Mouse (Mus musculus) cerebellum, adult 11 months (tissue): ENCODE results near the gene Zfp764.
"Not testable (repeated sequence)": the region's sequence is repeated elsewhere in the genome, so short reads cannot be mapped to it uniquely, and the experiment has no call there.

ENCODE experiments used
- DNase-seq: peaks from one replicate; pipeline ENCODE4 v3.0.0; 2022

The Zfp764 gene

DNA sequence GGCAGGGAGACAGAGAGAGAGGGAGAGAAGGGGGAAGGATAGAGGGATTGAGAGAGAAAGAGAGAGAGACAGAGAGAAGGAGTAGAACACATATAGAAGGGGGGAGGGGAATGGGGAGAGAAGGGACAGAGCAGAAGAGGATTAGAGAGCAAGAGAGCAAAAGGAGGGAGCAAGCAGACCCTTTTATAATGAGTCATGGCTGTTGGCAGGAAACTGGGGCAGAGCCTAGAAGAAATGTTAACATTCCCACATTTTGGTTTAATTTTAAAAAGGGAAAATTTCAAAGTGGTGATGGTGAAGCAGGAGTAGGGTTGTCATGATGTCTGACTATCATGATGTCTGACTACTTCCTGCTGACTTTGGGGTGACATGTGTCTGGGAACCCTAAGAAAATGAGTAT is 18.4 kb downstream of the Zfp764 start:
- DNase-seq, result not testable (repeated sequence)

DNA sequence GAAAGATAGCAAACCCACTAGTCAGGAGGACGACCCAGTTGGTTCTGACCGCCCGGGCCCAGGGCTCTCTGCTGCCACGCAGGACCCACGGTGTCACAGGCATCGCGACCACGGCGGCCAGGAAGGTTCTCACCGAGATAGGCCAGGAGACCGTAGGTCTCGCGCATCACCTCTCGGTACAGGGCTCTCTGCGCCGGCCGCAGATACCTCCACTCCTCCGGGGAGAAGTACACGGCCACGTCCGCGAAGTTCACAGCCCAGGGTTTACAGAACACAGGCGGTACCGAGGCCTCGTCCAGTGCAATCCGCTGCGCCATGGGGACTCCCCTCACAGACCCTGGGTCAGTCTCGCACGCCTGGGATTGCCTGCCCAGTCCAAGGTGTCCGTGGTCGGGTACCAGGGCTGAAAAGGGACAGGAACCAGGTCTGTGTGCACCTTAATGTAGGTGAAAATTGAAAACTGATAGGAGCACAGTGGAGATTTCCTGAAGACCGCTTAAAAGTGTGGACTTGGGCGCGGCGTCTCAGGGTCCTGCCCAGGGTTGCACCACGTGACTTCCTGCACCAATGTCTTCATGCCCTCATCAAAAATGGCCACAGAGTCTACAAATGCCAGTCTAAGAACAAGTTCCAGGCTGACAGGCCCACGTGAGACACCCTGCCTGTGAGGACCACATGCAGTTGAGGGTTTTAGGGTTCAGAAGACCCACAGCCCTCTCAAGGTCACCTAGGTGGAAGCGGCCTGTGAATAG is 19.8 kb downstream of the Zfp764 start, which contains the start of gene 9130019O22Rik:
Gene 9130019O22Rik (minus strand): TSS at position 526 of the 752 bp plus-strand sequence.
- DNase-seq, result peak; percentile 91

DNA sequence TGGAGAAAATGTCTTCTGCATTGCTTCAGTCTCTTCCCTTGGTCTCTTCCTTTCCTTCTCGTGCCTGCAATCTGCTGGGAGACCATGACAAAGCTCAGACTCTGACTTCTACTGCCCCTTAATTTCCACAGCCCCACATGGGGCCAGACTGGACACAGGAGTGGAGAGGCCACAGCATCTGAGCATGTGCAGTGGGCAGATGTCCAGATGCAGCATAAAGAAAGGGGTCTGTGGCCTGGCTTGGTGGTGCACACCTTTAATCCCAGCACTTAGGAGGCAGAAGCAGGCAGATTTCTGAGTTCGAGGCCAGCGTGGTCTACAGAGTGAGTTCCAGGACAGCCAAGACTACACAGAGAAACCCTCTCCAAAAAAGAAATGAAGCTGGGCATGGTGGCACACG is 21.1 kb downstream of the Zfp764 start:
- not testable (repeated sequence) for DNase-seq

DNA sequence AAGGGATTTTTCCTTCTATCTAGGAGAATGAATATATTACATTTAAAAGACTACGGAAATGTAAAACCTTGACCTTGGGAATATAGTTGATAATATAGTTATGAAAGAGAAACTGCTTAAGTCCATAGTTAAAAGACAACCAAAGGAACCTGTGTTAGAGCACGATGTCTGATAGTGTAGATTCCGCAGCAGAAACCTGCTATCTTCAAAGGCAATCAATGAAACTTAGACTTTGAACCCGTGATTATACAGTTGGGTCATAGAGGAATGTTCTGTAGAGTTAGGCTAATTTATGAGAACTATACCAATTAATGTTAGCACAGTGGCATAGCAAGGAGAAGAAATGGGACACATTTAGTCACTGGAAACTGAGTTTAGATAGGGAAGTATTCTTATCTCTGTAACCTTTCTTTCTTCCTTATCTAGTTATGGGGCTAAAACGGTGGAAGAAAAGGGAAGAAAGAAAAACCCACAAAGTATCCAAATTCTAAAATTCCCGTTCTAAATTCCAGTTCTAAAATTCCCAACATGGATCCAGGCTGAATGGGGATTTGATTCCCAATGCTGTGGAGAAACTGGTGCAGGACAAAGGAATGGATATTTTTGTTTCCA is 28.2 kb downstream of the Zfp764 start:
- no peak for DNase-seq

DNA sequence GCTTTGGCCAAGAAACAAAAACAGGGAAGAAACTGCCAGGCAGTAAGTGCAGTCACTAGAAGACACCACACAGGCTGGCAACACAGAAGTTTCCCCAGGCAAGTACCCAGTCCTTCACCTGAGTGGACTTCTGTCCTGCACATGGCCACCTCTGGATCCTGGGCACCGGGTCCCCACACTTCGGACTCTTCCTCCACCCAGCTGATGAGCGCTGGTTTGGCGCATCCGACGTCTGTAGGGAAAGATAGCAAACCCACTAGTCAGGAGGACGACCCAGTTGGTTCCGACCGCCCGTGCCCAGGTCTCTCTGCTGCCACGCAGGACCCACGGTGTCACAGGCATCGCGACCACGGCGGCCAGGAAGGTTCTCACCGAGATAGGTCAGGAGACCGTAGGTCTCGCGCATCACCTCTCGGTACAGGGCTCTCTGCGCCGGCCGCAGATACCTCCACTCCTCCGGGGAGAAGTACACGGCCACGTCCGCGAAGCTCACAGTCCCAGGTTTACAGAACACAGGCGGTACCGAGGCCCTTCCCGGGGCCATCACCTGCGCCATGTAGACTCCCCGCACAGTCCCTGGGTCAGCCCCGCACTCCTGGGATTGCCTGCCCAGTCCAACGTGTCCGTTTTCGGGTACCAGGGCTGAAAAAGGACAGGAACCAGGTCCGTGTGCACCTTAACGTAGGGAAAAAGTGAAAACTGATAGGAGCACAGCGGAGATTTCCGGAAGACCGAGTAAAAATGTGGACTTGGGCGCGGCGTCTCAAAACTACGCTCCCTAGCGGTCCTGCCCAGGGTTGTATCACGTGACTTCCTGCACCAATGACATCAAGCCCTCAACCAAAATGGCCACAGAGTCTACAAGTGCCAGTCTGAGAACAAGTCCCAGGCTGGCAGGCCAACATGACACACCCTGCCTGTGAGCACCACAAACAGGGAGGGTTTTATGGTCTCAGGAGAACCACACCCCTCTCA is 31.1 kb downstream of the Zfp764 start, which contains the start of gene Zfp747:
Gene Zfp747 (minus strand): TSS at position 780 of the 975 bp plus-strand sequence.
- peak; percentile 93 for DNase-seq

DNA sequence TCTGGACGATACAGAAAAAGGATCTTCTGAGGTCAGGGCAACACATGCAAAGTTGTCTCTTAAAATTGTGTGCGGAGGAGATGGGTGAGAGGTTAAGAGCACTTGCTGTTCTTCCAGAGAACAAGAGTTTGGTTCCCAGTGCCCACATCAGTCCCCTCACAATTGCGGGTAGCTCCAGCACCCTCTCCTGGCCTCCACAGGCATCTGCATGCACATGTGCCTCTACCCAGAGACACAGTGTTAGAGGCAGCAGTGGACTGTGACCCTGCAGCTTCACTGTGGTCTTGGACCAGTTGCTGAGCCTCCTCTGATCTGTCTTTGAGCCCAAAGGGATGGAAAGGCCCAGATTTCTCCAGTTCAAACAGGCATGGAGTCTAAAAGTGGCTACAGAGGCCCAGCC is 34.8 kb downstream of the Zfp764 start:
- not testable (repeated sequence) for DNase-seq

DNA sequence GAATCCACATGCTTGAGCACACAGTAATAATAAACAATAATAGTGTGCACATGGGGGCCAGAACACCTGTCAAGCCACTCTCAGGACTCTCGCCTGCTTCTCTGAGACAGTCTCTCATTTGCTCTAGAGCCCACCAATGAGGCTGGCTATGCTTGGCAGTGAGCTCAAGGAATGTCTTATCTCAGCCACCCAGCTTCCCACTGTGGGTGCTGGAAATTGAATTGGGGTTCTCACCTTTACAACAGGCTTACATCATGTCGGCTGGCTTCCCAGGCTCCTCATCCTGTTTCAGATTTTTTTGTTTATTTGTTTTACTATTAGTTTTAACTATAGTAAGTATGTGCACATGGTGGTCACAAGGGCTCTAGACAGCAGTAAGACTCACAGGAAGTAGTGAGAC is 35.4 kb downstream of the Zfp764 start:
- no peak for DNase-seq

DNA sequence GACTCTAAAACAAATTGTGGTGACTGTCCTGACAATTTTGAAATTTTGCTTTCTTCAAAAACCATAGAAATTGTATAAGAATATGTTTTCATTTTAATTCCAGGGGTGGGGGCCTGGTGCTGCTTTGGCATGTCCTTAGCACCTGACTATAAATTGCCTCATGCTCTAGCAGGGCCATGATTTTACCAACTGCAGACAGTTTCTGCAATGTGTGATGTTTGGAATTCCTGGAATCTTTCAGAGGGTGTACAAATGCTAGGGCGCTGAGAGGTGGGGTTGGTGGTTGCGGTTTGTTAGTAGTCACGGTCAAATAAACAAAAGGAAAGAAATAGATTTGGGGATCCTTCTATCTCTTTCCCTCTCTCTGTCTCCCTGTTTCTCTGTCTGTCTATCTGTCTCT is 40.4 kb downstream of the Zfp764 start:
- DNase-seq, result no peak

DNA sequence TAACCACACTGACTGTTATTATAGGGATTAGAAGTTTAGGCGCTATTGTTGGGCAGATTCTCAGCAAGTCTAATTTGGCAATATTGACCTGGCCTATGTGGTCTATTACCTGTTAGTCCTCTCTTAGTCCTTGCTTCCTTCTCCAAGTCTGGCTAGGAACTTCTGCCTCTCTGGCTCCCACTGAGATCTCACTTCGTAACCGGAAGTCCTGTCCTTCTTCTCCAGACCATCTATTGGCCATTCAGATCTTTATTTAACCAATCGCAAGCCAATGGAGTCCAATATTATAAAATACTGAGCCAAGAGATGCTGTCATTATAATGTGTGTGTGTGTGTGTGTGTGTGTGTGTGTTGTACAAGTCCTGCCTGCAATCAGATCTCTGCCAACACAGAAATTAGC is 42.5 kb downstream of the Zfp764 start:
- DNase-seq, result peak; percentile 42

DNA sequence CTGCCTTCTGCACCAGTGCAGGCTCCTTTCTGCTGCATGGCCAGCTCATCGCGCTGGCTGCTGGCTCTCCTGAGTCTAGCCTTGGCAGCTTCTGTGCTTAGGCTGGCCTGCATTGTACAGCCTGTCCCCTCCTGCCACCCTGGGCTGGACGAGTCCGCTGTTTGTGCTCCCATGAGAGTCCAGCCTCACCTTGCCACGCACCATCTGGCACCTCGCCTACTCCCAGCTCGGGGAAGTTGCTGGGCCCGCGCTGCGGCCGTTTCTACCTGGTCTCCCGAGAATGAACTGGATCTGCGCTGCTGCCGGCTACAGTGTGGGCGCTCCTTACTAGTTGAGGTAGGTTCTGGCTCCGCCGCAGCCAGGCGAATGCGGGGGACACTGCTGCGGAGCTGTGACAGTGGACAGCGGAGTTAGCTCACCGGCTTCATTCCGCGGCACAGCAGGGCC is 43.1 kb downstream of the Zfp764 start:
- DNase-seq, result peak; percentile 64

DNA sequence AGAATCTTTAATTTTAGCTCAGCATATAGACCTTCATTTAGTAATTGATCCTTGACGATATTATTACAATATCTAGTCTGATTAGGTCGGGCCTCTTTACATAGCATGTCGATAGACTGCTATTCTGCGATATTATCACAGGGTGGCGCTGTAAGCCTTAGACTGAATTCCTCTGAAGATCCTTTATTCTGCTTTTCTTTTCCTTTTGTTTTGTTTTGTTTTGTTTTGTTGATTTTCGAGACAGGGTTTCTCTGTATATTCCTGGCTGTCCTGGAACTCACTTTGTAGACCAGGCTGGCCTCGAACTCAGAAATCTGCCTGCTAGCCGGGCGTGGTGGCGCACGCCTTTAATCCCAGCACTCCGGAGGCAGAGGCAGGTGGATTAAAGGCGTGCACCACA is 44.2 kb downstream of the Zfp764 start:
- DNase-seq, result not testable (repeated sequence)

DNA sequence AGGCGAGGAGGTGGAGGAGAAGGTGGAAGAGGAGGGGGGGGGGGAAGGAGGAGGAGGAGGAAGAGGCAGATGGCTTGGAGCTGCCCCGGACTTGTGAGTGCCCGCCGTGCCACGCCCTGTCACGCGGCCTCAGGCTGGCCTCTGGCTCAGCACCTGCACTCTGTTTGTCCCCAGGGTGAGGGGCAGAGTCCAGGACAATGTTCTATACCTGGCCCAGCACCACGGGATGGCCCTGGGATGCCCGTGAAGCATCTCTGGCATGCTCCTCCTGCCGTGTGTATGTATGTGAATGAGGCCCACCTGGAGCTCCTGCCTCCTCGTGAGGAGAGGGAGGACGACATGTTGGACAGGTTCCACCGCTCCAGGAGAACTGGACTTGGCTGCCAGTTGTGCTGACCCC is 45.2 kb downstream of the Zfp764 start:
- no peak for DNase-seq

DNA sequence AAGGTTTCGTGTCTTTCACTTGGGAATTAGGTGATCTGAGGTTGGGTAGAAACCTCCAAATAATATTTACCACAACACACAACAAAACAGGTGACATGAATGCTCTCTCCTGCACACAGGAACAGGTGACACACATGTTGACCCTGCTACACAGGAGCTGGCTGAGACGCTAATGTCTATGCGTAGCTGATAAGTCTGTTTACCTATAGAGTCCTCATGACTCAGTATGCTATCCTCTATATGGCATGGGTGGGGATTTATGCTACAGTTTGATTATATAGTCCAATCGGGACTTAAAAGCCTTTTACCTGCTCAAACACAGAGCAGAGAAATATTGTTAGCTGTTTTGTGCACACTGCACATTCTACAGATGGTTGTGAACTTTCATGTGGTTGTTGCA is 46.4 kb downstream of the Zfp764 start:
- DNase-seq, result no peak

DNA sequence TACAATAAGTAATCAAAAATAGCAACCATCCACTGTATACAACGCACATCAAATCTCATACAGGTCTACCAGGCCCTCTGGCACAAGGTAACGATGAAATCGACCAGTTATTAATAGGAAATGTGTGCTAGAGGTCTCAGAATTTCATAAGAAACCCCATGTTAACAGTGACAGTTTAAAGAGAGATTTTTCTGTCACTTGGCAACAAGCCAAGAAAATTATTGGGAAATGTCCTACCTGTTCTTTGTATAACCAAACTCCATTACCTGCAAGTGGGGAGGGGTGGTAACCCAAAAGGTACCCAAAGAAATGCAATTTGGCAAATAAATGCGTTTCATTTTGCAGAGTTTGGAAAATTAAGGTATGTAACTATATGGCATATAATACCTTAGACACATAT is 48.1 kb downstream of the Zfp764 start:
- no peak for DNase-seq

DNA sequence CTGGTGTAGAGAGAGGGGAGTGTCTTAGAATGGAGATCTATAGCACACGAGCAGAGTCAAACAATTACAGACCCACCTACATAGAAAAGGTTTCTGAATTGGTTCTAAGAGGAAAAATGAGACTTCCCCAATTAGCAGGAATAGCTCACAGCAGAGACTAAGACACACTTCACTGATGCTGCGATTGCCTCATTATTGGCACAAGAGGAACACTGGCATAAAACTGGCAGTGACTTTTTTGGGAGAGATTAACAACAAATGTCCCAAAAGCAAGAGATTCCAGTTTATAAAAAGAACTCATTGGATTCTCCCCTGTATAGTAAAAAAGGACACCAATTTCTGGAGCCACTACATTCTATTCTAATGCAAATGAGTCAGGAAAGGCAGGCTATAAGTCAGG is 48.8 kb downstream of the Zfp764 start:
- DNase-seq, result no peak

DNA sequence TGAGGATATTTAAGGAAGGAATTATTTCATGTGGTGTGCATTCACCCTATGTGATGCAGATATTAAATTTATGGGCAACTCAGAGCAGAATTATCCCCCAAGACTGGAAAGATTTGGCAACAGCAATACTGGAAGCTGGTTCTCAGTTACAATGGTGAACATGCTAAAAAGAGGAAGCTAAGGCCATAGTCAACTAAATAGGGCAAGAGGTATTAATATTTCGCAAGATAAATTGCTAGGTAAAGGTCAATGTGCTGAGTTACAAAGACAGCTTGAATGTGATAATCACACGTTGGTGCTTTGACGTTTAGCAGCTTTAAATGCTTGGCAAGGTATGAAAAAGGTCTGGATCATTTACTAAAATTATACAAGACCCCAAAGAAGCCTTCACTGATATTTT is 50.8 kb downstream of the Zfp764 start:
- no peak for DNase-seq
